Mouse (Mus musculus): ENCODE measurements around the gene Prr12.

- TF ChIP-seq POLR2A (IDR thresholded peaks at IDR 0.05; ENCODE audit: extremely low read depth, insufficient read depth, low read length) = peak; percentile 15; the same call in 1 of the 2 replicates
- TF ChIP-seq CTCF (IDR thresholded peaks at IDR 0.05; ENCODE audit: extremely low read depth, insufficient read depth, low read length) = no peak
Measured at GRCm38 (mm10) chr7:45017242-45018061, 35.2 kb downstream of the Prr12 start, which contains the start of gene Rras.

All from cortical plate, adult 2 months (tissue).